Mouse (Mus musculus) gastrocnemius, postnatal 14 days (tissue): Measurements from ENCODE around the gene Thoc6. TPM values are rescaled to one million over a fixed set of nuclear protein-coding genes. Genes with fewer than 3 reads are reported as not detected.

Experiments
- DNase-seq: peaks from one replicate; pipeline ENCODE4 v3.0.0; 2021; ENCODE audit warnings: mixed read lengths
- intact Hi-C: fragments of 180-260 bp; cut with DNase I; formaldehyde crosslinking; loops from one replicate; pipeline ENCODE4 v1.15.1; 2025; ENCODE audit warnings: low total_unique reads
- total RNA-seq, 2 experiments: library from RNA; stranded (reverse); gene quantifications; 2 replicates each; pipeline ENCODE4 v1.2.3; 2021

The Thoc6 gene
- total RNA-seq, 2 experiments from 2014 or later = 15.8 to 19.1 TPM

DNA sequence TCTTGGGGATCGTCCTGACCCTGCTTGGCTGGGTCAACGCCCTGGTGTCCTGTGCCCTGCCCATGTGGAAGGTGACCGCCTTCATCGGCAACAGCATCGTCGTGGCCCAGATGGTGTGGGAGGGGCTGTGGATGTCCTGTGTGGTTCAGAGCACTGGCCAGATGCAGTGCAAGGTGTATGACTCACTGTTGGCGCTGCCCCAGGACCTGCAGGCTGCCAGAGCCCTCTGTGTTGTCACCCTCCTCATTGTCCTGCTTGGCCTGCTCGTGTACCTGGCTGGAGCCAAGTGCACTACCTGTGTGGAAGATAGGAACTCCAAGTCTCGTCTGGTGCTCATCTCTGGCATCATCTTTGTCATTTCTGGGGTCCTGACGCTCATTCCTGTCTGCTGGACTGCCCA is 7.4 kb upstream of the Thoc6 start:
- intact Hi-C loops = no loop called here
- DNase-seq = no peak

DNA sequence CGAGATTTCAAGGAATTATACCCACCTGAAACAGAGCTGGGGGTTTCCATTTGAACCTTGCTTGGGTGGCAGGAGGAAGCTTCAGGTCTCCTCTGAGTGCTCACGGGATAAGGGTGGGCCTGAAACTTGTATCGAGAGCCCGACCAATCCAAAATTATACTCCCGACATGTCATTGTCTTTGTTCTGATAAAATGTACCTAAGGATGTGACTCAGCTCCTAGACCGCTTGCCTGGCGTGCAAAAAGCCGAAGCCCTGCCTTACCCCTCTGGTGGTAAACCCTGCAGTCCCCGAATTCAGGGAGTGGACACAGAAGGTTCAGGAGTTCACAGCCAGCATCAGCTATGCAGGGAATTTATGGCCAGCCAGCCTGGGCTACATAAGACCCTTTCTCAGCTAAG is 6.7 kb upstream of the Thoc6 start:
- intact Hi-C loops = no loop called here
- no peak for DNase-seq

DNA sequence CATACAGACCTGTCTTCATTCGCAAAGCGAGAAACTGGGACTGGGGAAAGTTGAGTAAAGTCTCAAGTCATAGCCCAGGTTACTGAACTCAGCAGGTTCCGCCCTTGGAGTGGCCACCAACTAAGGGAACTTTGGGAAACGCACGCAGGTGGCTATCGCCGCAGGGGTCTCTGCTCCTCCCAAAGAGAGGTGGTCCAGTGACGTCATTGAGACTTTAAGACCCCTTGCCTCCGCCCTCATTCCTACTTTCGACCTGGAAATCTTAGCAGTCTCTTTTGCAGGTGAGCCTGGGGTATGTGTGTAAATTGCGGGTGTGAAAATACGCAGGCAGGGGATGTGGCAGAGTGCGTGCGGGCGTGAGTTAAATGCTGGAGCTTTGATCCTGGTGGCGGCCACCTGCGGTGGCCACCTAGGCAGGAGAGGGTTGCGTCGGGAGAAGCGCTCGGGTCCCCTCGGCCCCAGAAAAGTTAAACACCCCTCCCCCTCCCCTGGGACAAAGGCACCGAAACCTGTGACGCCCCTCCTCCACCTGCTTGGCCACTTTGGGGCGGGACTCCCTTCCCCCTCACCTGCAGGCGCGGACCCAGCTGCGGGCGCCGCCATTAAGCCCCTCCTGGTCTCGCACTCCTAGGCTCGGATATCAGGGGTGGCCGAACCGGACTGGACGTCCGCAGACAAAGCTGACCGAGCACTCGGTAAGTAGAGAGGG is 5.6 kb upstream of the Thoc6 start, which contains the start of gene Cldn6:
Gene Cldn6, plus strand, starts transcription at position 123 of the 709 bp plus-strand sequence.
- intact Hi-C loops = no loop called here
- DNase-seq = no peak

DNA sequence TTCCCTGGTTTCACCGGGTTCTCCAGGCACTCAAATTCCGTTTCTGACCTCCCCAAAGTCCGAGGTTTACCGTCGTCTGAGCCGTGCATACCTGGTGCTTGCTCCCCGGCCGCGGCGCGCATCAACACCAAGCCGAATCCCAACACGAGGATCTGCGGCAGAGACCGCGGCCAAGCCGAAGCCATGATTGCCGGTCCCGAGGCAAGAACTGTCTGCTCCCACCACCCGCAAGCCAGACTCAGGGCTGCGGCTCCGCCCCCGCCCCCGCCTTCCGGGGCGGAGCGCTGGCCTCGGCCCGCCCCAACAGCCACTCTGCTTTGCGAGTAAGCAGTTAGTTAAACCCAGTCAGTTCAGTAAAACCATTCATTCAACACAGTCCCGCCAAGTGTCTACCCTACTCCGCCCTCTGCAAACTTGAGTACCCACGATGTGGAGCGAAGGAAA is 3.6 kb upstream of the Thoc6 start, which contains the start of gene Tnfrsf12a:
Gene Tnfrsf12a, minus strand, starts transcription at position 233 of the 444 bp plus-strand sequence.
- DNase-seq = peak; percentile 83
- intact Hi-C loops = no loop called here

DNA sequence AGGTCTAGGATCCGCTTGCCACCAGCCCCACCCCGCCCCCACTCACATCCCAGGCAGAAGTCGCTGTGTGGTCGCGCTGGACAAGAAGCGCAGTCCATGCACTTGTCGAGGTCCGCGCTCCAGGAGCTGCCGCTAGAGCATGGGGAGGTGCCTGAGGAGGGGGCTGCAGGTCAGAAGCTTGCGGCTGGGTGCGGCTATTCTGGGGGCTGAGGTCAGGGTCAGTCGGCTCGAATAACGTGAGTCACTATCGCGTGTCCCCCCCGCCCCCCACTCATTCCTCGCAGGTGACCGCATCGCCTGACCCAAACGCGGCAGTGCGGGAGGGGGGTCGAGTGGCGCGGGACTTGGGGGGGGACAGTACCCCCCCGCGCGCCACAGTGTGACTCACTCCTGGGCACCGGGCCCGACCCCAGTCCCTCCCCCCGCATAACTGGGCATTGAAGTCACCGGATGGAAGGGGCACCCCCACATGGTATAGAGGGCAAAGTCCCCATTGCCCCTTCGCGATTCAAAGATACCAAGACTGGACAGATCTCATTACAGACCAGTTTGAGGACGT is 2.9 kb upstream of the Thoc6 start:
- intact Hi-C loops = no loop called here

DNA sequence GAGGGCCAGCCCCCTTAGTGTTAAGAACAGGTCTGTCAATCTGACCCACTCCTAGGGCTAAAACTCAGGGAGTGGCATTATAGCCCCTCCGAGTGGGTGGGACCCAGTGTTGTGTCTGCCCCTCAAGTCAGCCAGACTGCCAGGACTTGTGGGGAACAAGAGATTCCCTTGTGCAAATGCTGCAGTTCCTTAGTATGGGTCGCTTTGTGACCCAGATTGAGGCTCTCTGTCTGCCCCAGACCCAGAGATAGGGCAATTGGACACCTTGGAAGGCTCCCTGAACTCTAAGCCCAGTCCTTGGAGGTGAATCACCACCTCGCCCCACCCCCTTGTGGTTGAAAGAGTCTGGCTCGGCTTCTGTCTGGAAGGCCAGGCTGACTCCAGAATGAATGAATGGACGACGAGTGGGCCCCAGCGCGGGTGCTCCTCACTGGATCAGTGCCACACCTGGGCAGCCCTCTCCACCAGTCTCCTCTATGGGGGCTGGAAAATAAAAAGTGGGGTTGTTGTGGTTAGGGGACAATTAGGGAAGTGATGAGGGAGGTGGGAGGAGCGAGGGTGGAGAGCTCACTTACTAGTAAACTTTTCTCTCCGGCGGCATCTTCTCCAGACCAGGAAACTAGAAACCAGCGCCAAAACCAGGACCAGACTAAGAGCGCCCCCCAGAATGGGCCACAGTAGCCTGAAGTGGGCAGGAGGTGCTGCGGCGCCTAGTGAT is 2.0 kb upstream of the Thoc6 start:
- peak; percentile 75 for DNase-seq
- intact Hi-C loops = no loop called here

More for the DNA sequence above, 2.9 kb upstream of the Thoc6 start:
- peak; percentile 69 for DNase-seq

DNA sequence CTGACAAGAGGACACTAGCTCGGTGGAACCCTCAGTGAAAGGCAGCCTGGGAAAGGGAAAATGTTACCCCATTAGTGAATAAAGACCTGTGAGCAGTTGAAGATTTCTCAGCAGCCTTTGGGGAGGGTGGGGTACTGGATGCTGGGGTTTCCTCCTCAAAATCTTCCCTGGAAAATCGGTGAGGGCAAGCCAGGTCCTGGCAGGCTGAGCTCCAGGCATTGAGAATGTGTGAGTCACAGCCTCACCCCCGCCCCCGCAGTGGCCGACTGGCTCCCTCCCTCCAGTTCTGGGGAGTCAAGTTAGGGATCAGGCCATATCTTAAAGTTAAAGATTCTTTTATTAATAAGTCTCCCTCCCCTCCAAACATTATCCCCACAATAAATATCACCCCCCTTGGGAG is 1.4 kb upstream of the Thoc6 start:
- intact Hi-C loops = no loop called here
- peak; percentile 82 for DNase-seq

DNA sequence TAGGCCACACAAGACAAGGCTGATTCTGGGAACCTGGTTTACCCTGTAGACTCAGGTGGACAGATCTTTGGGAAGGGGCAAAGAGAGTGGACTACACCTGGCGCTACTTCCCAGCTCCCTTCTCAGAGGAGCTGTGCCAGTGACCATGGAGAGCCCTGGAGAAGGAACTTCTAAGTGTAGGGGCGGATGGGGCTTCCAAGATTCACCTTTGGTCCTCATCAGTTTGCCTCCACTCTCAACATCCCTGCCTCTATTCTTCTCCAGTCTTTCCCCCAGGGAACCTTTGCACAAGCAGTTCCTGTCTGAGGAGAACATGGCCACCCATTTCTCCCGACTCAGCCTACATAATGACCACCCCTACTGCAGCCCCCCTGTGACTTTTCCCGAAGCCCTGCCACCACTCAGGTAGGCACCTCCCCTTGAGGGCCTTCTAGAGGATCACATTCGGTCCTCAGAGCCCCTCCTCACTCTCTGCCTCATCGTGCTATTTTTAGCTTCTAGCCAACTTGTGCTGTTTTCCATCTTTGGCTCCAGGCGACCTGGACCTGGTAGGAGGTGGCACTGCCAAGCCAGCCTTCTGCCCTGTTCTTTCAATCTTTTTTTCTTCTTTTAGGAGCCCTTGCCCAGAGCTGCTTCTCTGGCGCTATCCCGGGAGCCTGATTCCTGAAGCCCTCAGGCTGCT is 730 bp upstream of the Thoc6 start:
- DNase-seq = no peak
- intact Hi-C loops = no loop called here

DNA sequence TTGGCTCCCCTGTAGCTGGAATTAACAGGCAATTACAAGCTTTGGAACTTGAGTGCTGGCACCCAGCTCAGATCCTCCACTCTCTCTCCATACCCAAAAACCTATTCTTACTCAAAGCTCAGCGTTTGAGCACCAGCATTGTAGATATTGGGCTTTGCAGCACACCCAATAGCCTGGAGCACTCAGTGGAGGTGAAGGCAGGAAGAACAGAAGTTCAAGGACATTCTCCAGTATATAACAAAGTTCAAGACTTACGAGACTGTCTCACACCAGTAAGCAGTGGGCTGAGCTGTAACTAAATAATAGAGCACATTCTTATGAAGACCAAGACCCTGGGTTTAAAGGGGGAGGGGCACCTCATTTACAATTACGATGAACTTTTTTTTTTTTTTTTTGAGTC is 921 bp downstream of the Thoc6 start:
- no peak for DNase-seq
- intact Hi-C loops = no loop called here

DNA sequence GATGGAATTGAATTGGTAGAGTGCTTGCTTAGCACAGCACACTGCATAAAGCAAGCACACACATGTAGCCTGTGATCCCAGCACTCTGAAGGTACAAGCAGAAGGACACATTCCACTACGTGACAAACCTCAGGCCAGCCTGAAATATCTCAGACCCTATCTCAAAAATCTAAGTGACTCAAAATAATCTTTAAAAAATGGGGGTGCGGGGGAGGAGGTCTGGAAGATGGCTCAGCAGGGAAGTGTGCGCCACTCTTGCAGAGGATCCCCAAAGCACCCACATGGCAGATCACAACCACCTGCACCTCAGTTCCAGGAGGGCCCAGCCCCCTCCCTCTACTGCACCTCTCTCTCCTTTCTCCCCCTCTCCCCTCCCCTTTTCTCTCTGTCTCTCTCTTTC is 2.2 kb downstream of the Thoc6 start:
- no peak for DNase-seq
- intact Hi-C loops = no loop called here

DNA sequence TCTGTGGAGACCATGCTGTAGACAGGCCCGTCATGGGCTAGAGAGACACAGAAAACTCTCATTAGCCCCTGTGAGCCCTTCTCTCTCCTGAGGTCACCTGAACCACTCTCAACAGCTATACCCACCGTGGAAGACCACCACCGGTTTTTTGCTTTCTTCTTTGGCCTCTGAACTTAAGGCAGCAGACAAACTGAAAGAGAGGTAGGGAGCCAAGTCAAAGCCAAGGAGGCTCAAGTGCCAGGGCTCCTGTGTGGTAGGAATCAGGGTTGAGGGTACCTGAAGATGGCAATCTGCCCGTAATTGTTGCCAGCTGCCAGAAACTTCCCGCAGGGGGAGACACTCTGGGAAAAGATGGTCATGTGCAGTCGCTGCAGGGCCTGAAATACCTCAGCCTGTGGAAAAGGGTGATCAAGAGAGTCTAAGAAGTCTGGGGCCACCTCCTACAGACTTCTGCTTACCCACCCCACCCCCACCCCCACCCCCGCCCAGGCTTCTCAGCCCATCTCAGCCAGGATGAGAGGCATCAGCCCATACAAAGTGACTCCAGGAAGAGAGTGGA is 3.1 kb downstream of the Thoc6 start:
- intact Hi-C loops = no loop called here
- no peak for DNase-seq

DNA sequence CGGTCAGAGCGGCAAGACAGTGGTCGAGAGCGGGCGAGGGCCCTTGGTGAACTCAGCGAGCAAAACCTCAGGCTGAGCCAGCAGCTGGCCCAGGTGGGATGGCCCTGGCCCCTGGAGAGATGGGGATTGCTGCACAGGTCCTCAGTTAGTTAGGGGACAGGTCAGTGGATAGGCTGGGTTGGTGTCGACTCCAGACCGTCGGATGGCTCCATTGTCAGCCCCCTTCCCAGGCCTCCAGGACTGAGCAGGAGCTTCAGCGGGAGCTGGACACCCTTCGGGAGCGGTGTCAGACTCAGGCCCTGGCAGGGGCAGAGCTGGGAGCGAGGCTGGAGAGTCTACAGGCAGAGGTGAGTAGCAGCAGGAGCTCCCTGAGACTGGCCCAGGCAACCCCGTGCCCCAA is 8.2 kb downstream of the Thoc6 start:
- intact Hi-C loops = no loop called here
- no peak for DNase-seq

DNA sequence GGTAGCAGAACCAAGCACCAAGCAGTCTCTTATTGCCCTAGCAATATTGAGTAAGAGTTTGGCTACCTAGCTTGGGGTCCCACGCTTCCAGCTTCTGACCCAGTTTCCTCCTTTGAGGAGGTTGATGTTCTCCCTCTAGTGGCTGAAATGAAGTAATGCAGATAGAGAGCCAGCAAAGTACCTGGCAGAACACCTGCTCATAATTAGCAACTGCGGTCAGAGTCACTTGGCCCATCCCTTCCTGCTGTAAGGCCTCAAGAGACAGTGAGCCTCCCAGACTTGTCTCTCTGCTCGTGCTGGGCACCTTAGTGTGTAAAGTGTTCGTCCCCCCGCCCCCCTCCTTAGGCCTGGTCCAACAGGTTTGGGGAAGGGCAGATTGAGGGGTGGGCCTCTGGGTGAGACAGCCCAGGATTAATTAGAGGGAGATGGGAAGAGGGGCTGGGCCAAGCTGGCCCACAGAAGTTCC is 9.1 kb downstream of the Thoc6 start:
- no peak for DNase-seq
- intact Hi-C loops = loop anchor here (5.0 kb wide), 1 partner anchor 38 kb away; no protein-coding TSS in a partner anchor

DNA sequence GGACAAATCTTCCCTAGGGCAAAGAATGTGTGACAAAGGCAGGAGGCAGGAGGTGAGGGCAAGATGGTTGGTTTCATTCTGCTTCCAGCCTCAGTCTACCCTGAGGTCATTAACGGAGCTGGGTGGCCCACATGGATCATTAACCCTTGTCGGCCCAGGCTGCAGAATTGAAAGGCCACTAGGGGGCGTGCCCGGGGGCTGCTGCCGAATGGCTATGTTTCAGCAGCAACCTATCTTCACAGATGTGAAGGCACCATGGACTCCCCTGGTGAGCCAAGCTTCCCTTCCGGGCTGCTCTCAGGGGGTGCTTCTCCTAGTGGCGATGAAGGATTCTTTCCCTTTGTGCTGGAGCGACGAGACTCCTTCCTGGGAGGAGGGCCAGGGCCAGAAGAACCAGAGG is 12.2 kb downstream of the Thoc6 start:
- intact Hi-C loops = loop anchor here (5.0 kb wide), 1 partner anchor 41 kb away; no protein-coding TSS in a partner anchor

DNA sequence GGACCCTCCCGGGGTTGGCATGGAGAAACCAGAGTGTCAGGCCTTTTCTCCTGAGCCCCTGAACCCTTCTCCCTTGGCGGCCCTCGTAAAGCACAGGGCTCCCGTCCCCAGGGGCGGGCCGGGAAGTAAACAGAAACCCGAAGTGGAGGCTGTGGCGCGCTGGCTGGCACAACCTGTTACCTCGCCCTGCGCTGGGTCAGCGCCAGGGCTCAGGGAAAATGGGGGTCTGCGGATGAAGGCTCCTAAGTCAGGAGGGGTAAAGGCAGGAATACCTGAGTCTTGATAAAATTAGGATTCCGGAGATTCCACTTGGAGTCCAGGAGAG is 12.8 kb downstream of the Thoc6 start:
- intact Hi-C loops = loop anchor here (5.0 kb wide), 1 partner anchor 41 kb away; no protein-coding TSS in a partner anchor
- no peak for DNase-seq

More for the DNA sequence above, 12.2 kb downstream of the Thoc6 start:
- no peak for DNase-seq

DNA sequence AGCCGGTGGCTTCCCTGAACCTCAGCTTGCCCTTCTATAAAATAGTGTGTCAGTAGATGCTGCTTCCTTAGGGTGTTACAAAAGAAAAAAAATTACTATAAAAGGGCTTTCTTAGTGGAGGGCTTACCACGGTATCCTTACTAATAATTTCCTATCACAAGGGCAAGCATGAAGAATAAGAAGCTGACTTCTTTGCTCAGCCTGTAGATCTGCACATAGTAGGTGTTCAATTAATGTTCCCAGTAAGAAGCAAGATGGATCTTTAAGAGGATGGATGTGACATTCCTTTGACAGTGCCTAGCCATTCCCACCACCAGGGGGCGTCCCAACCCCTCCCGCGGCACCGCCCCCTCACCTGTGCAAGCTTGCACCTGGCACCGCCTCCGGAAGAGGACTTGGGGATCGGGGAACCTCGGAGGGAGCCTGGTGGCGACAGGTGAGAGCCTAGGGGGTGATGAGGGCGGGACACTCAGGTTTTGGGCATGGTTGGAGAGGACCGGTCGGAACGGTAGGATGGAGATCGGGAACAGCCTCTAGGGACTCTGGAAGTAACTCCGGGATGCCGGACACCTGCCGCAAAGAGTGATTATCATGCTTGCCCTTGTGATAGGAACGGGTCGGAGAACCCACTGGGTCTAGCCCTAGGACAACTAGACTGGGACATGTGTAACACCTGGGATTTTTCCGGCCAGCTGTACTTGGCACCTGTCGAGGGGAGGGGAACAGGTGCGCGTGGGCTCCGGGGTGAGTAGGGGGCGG is 13.4 kb downstream of the Thoc6 start, which contains the start of gene Bicdl2:
Gene Bicdl2, plus strand, starts transcription at position 390 of the 759 bp plus-strand sequence.
- intact Hi-C loops = loop anchor here (5.0 kb wide), 1 partner anchor 42 kb away; no protein-coding TSS in a partner anchor
- no peak for DNase-seq

DNA sequence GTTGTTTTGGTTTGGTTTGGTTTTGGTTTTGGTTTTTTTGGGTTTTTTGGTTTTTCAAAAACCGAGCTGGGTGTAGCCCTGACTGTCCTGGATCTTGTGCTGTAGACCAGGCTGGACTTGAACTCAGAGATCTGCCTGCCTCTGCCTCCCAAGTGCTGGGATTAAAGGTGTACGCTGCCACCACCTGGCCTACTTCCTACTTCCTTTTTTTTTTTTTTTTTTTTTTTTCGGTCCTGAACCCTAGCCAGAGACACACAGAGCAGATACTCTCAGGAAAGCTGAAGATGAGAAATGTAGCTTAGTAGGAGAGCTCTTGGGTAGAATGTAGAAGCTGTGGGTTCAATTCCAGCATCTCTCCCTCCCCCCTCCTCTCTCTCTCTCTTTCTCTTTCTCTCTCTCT is 15.2 kb downstream of the Thoc6 start:
- intact Hi-C loops = no loop called here
- DNase-seq = no peak

DNA sequence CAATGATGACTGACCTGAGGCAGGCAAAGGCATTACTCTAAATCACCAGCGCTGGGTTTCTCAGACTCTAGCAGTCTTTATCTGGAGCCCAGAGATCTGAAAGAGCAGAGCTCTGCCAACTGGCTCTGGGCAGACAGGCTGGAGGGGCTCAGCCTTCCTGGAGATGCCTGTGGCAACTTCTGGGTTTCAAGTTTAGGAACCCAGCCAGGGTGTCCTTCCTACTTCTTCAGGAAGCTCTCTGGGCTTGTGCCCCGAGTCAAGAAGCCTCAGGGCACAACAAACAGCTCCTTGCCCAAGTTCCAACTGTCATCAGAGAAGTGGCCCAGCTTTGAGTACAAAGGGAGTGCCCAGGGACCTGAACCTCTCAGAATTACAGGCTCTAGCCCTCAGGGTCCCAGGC is 19.3 kb downstream of the Thoc6 start:
- intact Hi-C loops = no loop called here
- DNase-seq = no peak

DNA sequence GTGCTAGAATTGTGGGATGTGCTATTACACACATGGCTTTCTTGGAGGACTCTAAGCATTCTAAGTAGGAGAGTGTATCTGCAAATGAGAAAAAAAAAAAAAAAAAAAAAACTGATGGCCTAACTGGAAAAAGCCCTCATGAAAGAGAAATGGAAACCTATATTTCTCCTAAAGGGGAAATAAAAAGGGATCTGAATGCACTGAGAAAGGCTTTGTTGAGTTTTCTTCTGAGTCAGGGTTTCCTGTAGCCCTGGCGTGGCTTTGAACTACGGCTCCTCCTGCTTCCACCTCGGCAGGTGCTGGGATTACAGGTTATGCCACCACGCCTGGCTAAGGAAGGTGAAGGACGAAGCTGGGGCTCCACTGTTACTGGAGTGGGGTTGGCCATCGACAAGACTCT is 19.7 kb downstream of the Thoc6 start:
- no peak for DNase-seq
- intact Hi-C loops = no loop called here
